Mouse (Mus musculus) heart, postnatal 14 days (tissue): ENCODE measurements around the gene Pkd1l2. TPM values are rescaled to one million over a fixed set of nuclear protein-coding genes. Genes with fewer than 3 reads are reported as not detected.

Experiments
- DNase-seq, 2 experiments: peaks; one replicate each; pipeline ENCODE4 v3.0.0; 2021 to 2022
- intact Hi-C: fragments of 180-260 bp; cut with DNase I; formaldehyde crosslinking; loops from one replicate; pipeline ENCODE4 v1.15.1; 2025
- total RNA-seq, 2 experiments: library from RNA; stranded (reverse); gene quantifications; 2 replicates each; pipeline ENCODE4 v1.2.3; 2021

Pkd1l2 gene
- total RNA-seq, 2 experiments from 2014 or later: not detected

- intact Hi-C loops: no loop called here
- peak; percentile 98 to 99 for DNase-seq
These were observed 103.5 kb downstream of the Pkd1l2 start, which contains the start of gene 1700030J22Rik for GRCm38 (mm10) chr8:116978631-116979256. 1700030J22Rik (minus strand) TSS chr8:116978959.

- no peak for DNase-seq
- intact Hi-C loops: no loop called here
These were observed 104.2 kb downstream of the Pkd1l2 start for GRCm38 (mm10) chr8:116978052-116978451.

- no peak for DNase-seq
- intact Hi-C loops: no loop called here
These were observed 106.6 kb downstream of the Pkd1l2 start for GRCm38 (mm10) chr8:116975606-116976005.

- intact Hi-C loops: no loop called here
- DNase-seq: no peak
These were observed 107.2 kb downstream of the Pkd1l2 start for GRCm38 (mm10) chr8:116975066-116975465.

GRCm38 (mm10) chr8:116969531-116969930 is 112.7 kb downstream of the Pkd1l2 start:
- no peak for DNase-seq

GRCm38 (mm10) chr8:116954415-116954814 is 127.8 kb downstream of the Pkd1l2 start:
- intact Hi-C loops: no loop called here
- no peak for DNase-seq

More at GRCm38 (mm10) chr8:116969531-116969930, 112.7 kb downstream of the Pkd1l2 start:
- intact Hi-C loops: no loop called here

GRCm38 (mm10) chr8:116952428-116952827 is 129.8 kb downstream of the Pkd1l2 start:
- DNase-seq: no peak
- intact Hi-C loops: no loop called here

- intact Hi-C loops: no loop called here
- DNase-seq: no peak
These were observed 130.5 kb downstream of the Pkd1l2 start for GRCm38 (mm10) chr8:116951778-116952177.

GRCm38 (mm10) chr8:116951369-116951768 is 130.9 kb downstream of the Pkd1l2 start:
- intact Hi-C loops: no loop called here
- DNase-seq: peak in 1 of 2 experiments; percentile 26

GRCm38 (mm10) chr8:116947589-116947988 is 134.7 kb downstream of the Pkd1l2 start:
- intact Hi-C loops: loop anchor here (10.0 kb wide), 1 partner anchor 527 kb away; no protein-coding TSS in a partner anchor
- DNase-seq: peak in 1 of 2 experiments; percentile 12

- peak; percentile 17 to 25 for DNase-seq
- intact Hi-C loops: loop anchor here (10.0 kb wide), 1 partner anchor 528 kb away; no protein-coding TSS in a partner anchor
These were observed 135.4 kb downstream of the Pkd1l2 start for GRCm38 (mm10) chr8:116946851-116947250.

- peak; percentile 51 for DNase-seq
- intact Hi-C loops: loop anchor here (10.0 kb wide), 1 partner anchor 528 kb away; no protein-coding TSS in a partner anchor
These were observed 135.9 kb downstream of the Pkd1l2 start for GRCm38 (mm10) chr8:116946268-116946838.

Other genes with a start within 250 kb of the Pkd1l2 start
- 10 to 100 TPM; 49.8 to 66.2 TPM for gene Cmc2, start 161.0 kb downstream of the Pkd1l2 start, total RNA-seq
- 1 to 10 TPM; 1.7 to 2.6 TPM for gene Cenpn, start 160.7 kb downstream of the Pkd1l2 start, total RNA-seq
- 10 to 100 TPM; 12.0 to 15.0 TPM for gene Atmin, start 139.1 kb downstream of the Pkd1l2 start, total RNA-seq
- under 1 TPM; 0.54 to 0.79 TPM for gene 1700030J22Rik, start 103.5 kb downstream of the Pkd1l2 start, total RNA-seq
- gene Gcsh, start 88.9 kb downstream of the Pkd1l2 start, total RNA-seq: 10 to 100 TPM; 32.7 to 34.9 TPM
- not detected for gene Bco1, start 13.4 kb upstream of the Pkd1l2 start, total RNA-seq
- 1 to 10 TPM; 6.0 to 6.3 TPM for gene Gan, start 75.7 kb upstream of the Pkd1l2 start, total RNA-seq
- 10 to 100 TPM; 29.5 to 30.9 TPM for gene Cmip, start 174.6 kb upstream of the Pkd1l2 start, total RNA-seq